Mouse (Mus musculus): ENCODE results near the gene Spsb4. TPM values are rescaled to one million over a fixed set of nuclear protein-coding genes. Genes with fewer than 3 reads are reported as not detected.

Gene Spsb4
- polyA plus RNA-seq, 1 experiment from 2014 or later: 84.6 TPM

GRCm38 (mm10) chr9:97013153-97013552, 5.5 kb downstream of the Spsb4 start:
- ATAC-seq (replicated peaks; ENCODE audit: low FRiP score) (peak; percentile 71), DNase-seq (ENCODE audit: low spot score) (peak; percentile 76)
- Histone ChIP-seq H3K27ac (ENCODE audit: low read depth, low read length) (peak overlapping the region; percentile 70), H3K4me1 (replicated peaks; ENCODE audit: control insufficient read depth, insufficient read depth, low read length) (peaks cover 32% of the 10 kb centered on the region), H3K27me3 (ENCODE audit: control insufficient read depth, insufficient read depth, low read length) (no peaks in the 10 kb centered on the region), H3K4me3 (ENCODE audit: low read depth, low read length) (no peak overlapping the region), H3K9me3 (ENCODE audit: control insufficient read depth, low read length) (no peaks in the 10 kb centered on the region; the same call in 1 of the 2 replicates), H3K36me3 (ENCODE audit: control insufficient read depth, insufficient read depth, low read length) (peaks cover 3% of the 10 kb centered on the region; the same call in 1 of the 2 replicates), H3K4me2 (ENCODE audit: low read depth, low read length, severe bottlenecking) (peak overlapping the region; percentile 29), H3K9ac (ENCODE audit: low read length) (peak overlapping the region; percentile 27)
- 5% methylated on average over 6 of the region's 6 CpGs for WGBS

- no peak overlapping the region for H3K4me3 ChIP-seq (ENCODE audit: low read depth, low read length)
- no peak overlapping the region for H3K27ac ChIP-seq (ENCODE audit: low read depth, low read length)
- H3K9me3 ChIP-seq (ENCODE audit: control insufficient read depth, low read length): no peaks in the 10 kb centered on the region; the same call in 1 of the 2 replicates
- no peak for ATAC-seq (replicated peaks; ENCODE audit: low FRiP score)
- H3K27me3 ChIP-seq (ENCODE audit: control insufficient read depth, insufficient read depth, low read length): no peaks in the 10 kb centered on the region
- peaks cover 8% of the 10 kb centered on the region for H3K36me3 ChIP-seq (ENCODE audit: control insufficient read depth, insufficient read depth, low read length)
- H3K9ac ChIP-seq (ENCODE audit: low read length): no peak overlapping the region
- 66% methylated on average over 15 of the region's 15 CpGs for WGBS
- H3K4me1 ChIP-seq (replicated peaks; ENCODE audit: control insufficient read depth, insufficient read depth, low read length): peaks cover 32% of the 10 kb centered on the region
- no peak for DNase-seq (ENCODE audit: low spot score)
- H3K4me2 ChIP-seq (ENCODE audit: low read depth, low read length, severe bottlenecking): no peak overlapping the region
Measured at GRCm38 (mm10) chr9:97011454-97012195, 7.0 kb downstream of the Spsb4 start.

- Histone ChIP-seq H3K27ac (ENCODE audit: low read depth, low read length) (no peak overlapping the region), H3K9me3 (ENCODE audit: control insufficient read depth, low read length) (no peaks in the 10 kb centered on the region; the same call in 1 of the 2 replicates), H3K4me2 (ENCODE audit: low read depth, low read length, severe bottlenecking) (no peak overlapping the region), H3K4me1 (replicated peaks; ENCODE audit: control insufficient read depth, insufficient read depth, low read length) (peaks cover 29% of the 10 kb centered on the region), H3K36me3 (ENCODE audit: control insufficient read depth, insufficient read depth, low read length) (peaks cover 8% of the 10 kb centered on the region), H3K4me3 (ENCODE audit: low read depth, low read length) (no peak overlapping the region), H3K9ac (ENCODE audit: low read length) (no peak overlapping the region), H3K27me3 (ENCODE audit: control insufficient read depth, insufficient read depth, low read length) (no peaks in the 10 kb centered on the region)
- ATAC-seq (replicated peaks; ENCODE audit: low FRiP score) (no peak), DNase-seq (ENCODE audit: low spot score) (no peak)
- WGBS: 96% methylated on average over 6 of the region's 6 CpGs
Measured at GRCm38 (mm10) chr9:97010447-97010846, 8.2 kb downstream of the Spsb4 start.

- H3K9me3 ChIP-seq (ENCODE audit: control insufficient read depth, low read length): no peaks in the 10 kb centered on the region; the same call in 1 of the 2 replicates
- ATAC-seq (replicated peaks; ENCODE audit: low FRiP score) (no peak), DNase-seq (ENCODE audit: low spot score) (no peak)
- no peak overlapping the region for H3K4me2 ChIP-seq (ENCODE audit: low read depth, low read length, severe bottlenecking)
- no peaks in the 10 kb centered on the region for H3K4me1 ChIP-seq (replicated peaks; ENCODE audit: control insufficient read depth, insufficient read depth, low read length)
- WGBS: 78% methylated on average over 3 of the region's 3 CpGs
- H3K27ac ChIP-seq (ENCODE audit: low read depth, low read length): no peak overlapping the region
- H3K4me3 ChIP-seq (ENCODE audit: low read depth, low read length): no peak overlapping the region
- H3K9ac ChIP-seq (ENCODE audit: low read length): no peak overlapping the region
- H3K36me3 ChIP-seq (ENCODE audit: control insufficient read depth, insufficient read depth, low read length): peaks cover 8% of the 10 kb centered on the region
- H3K27me3 ChIP-seq (ENCODE audit: control insufficient read depth, insufficient read depth, low read length): no peaks in the 10 kb centered on the region
Measured at GRCm38 (mm10) chr9:97004726-97005125, 13.9 kb downstream of the Spsb4 start.

GRCm38 (mm10) chr9:97003173-97003572, 15.5 kb downstream of the Spsb4 start:
- peaks cover 5% of the 10 kb centered on the region for H3K36me3 ChIP-seq (ENCODE audit: control insufficient read depth, insufficient read depth, low read length)
- H3K4me3 ChIP-seq (ENCODE audit: low read depth, low read length): no peak overlapping the region
- ATAC-seq (replicated peaks; ENCODE audit: low FRiP score) (no peak), DNase-seq (ENCODE audit: low spot score) (no peak)
- WGBS: 74% methylated on average over 5 of the region's 5 CpGs
- no peak overlapping the region for H3K4me2 ChIP-seq (ENCODE audit: low read depth, low read length, severe bottlenecking)
- no peaks in the 10 kb centered on the region for H3K4me1 ChIP-seq (replicated peaks; ENCODE audit: control insufficient read depth, insufficient read depth, low read length)
- H3K27ac ChIP-seq (ENCODE audit: low read depth, low read length): no peak overlapping the region
- no peak overlapping the region for H3K9ac ChIP-seq (ENCODE audit: low read length)
- no peaks in the 10 kb centered on the region for H3K27me3 ChIP-seq (ENCODE audit: control insufficient read depth, insufficient read depth, low read length)
- H3K9me3 ChIP-seq (ENCODE audit: control insufficient read depth, low read length): no peaks in the 10 kb centered on the region; the same call in 1 of the 2 replicates

- no peak for DNase-seq (ENCODE audit: low spot score)
- no peaks in the 10 kb centered on the region for H3K27me3 ChIP-seq (ENCODE audit: control insufficient read depth, insufficient read depth, low read length)
- 94% methylated on average over 8 of the region's 8 CpGs for WGBS
- no peak overlapping the region for H3K27ac ChIP-seq (ENCODE audit: low read depth, low read length)
- no peak overlapping the region for H3K9ac ChIP-seq (ENCODE audit: low read length)
- H3K4me2 ChIP-seq (ENCODE audit: low read depth, low read length, severe bottlenecking): no peak overlapping the region
- H3K9me3 ChIP-seq (ENCODE audit: control insufficient read depth, low read length): no peaks in the 10 kb centered on the region
- H3K4me3 ChIP-seq (ENCODE audit: low read depth, low read length): no peak overlapping the region
- no peaks in the 10 kb centered on the region for H3K4me1 ChIP-seq (replicated peaks; ENCODE audit: control insufficient read depth, insufficient read depth, low read length)
- ATAC-seq (replicated peaks; ENCODE audit: low FRiP score): no peak
- H3K36me3 ChIP-seq (ENCODE audit: control insufficient read depth, insufficient read depth, low read length): peaks cover under 1% of the 10 kb centered on the region; the same call in 1 of the 2 replicates
Measured at GRCm38 (mm10) chr9:97002654-97003053, 16.0 kb downstream of the Spsb4 start.

GRCm38 (mm10) chr9:97002025-97002424, 16.6 kb downstream of the Spsb4 start:
- Histone ChIP-seq H3K4me2 (ENCODE audit: low read depth, low read length, severe bottlenecking) (no peak overlapping the region), H3K4me3 (ENCODE audit: low read depth, low read length) (no peak overlapping the region), H3K36me3 (ENCODE audit: control insufficient read depth, insufficient read depth, low read length) (no peaks in the 10 kb centered on the region), H3K4me1 (replicated peaks; ENCODE audit: control insufficient read depth, insufficient read depth, low read length) (no peaks in the 10 kb centered on the region), H3K27me3 (ENCODE audit: control insufficient read depth, insufficient read depth, low read length) (no peaks in the 10 kb centered on the region), H3K9me3 (ENCODE audit: control insufficient read depth, low read length) (no peaks in the 10 kb centered on the region), H3K27ac (ENCODE audit: low read depth, low read length) (no peak overlapping the region), H3K9ac (ENCODE audit: low read length) (no peak overlapping the region)
- WGBS: 79% methylated on average over 7 of the region's 7 CpGs
- ATAC-seq (replicated peaks; ENCODE audit: low FRiP score) (no peak), DNase-seq (ENCODE audit: low spot score) (no peak)

- ATAC-seq (replicated peaks; ENCODE audit: low FRiP score) (no peak), DNase-seq (ENCODE audit: low spot score) (no peak)
- Histone ChIP-seq H3K4me1 (replicated peaks; ENCODE audit: control insufficient read depth, insufficient read depth, low read length) (no peaks in the 10 kb centered on the region), H3K9ac (ENCODE audit: low read length) (no peak overlapping the region), H3K9me3 (ENCODE audit: control insufficient read depth, low read length) (no peaks in the 10 kb centered on the region), H3K27ac (ENCODE audit: low read depth, low read length) (no peak overlapping the region), H3K27me3 (ENCODE audit: control insufficient read depth, insufficient read depth, low read length) (no peaks in the 10 kb centered on the region), H3K4me2 (ENCODE audit: low read depth, low read length, severe bottlenecking) (no peak overlapping the region), H3K4me3 (ENCODE audit: low read depth, low read length) (no peak overlapping the region), H3K36me3 (ENCODE audit: control insufficient read depth, insufficient read depth, low read length) (no peaks in the 10 kb centered on the region)
- 89% methylated on average over 10 of the region's 10 CpGs for WGBS
Measured at GRCm38 (mm10) chr9:97001458-97001857, 17.2 kb downstream of the Spsb4 start.

- Histone ChIP-seq H3K36me3 (ENCODE audit: control insufficient read depth, insufficient read depth, low read length) (peaks cover 8% of the 10 kb centered on the region), H3K4me1 (replicated peaks; ENCODE audit: control insufficient read depth, insufficient read depth, low read length) (peaks cover 10% of the 10 kb centered on the region)
Measured at GRCm38 (mm10) chr9:96995717-96996116, 22.9 kb downstream of the Spsb4 start.

More at GRCm38 (mm10) chr9:96995717-96996116, 22.9 kb downstream of the Spsb4 start:
- DNase-seq (ENCODE audit: low spot score) (no peak), ATAC-seq (replicated peaks; ENCODE audit: low FRiP score) (no peak)
- Histone ChIP-seq H3K9ac (ENCODE audit: low read length) (no peak overlapping the region), H3K27me3 (ENCODE audit: control insufficient read depth, insufficient read depth, low read length) (no peaks in the 10 kb centered on the region), H3K9me3 (ENCODE audit: control insufficient read depth, low read length) (no peaks in the 10 kb centered on the region), H3K4me2 (ENCODE audit: low read depth, low read length, severe bottlenecking) (no peak overlapping the region), H3K4me3 (ENCODE audit: low read depth, low read length) (no peak overlapping the region), H3K27ac (ENCODE audit: low read depth, low read length) (no peak overlapping the region)
- 94% methylated on average over 23 of the region's 25 CpGs for WGBS

Measured in forebrain, embryonic 11.5 days (tissue).